Mouse (Mus musculus) myocyte (in vitro differentiated cells): ENCODE measurements at regions not wholly inside any gene's neighbourhood (a gene's known extent, or its start where the extent isn't known, plus 50 kb on each side); places are given as distances from the start of the nearest gene placed in this dataset.
A peak's percentile ranks its signal among the peaks of the same experiment; 100 is the strongest.

Experiments
- E2F4 ChIP-seq: IDR thresholded peaks from one replicate; pipeline ENCODE4 v1.6.1; 2011; ENCODE audit warnings: mild to moderate bottlenecking, control low read depth, moderate library complexity; ENCODE audit not compliant: insufficient read depth
- MAX ChIP-seq: IDR thresholded peaks from one replicate; pipeline ENCODE4 v1.6.1; 2011; ENCODE audit warnings: low read depth, mild to moderate bottlenecking, control low read depth
- POLR2A ChIP-seq: IDR thresholded peaks from one replicate; pipeline ENCODE4 v1.6.1; 2011; ENCODE audit warnings: low read depth, mild to moderate bottlenecking, control low read depth, moderate library complexity; ENCODE audit not compliant: insufficient read length
- REST ChIP-seq: IDR thresholded peaks from one replicate; pipeline ENCODE4 v1.6.1; 2011; ENCODE audit warnings: mild to moderate bottlenecking, control low read depth, moderate library complexity; ENCODE audit not compliant: insufficient read depth, insufficient read length
- USF1 ChIP-seq: IDR thresholded peaks from one replicate; pipeline ENCODE4 v1.6.1; 2011; ENCODE audit warnings: low read depth, mild to moderate bottlenecking, control low read depth, moderate library complexity

DNA sequence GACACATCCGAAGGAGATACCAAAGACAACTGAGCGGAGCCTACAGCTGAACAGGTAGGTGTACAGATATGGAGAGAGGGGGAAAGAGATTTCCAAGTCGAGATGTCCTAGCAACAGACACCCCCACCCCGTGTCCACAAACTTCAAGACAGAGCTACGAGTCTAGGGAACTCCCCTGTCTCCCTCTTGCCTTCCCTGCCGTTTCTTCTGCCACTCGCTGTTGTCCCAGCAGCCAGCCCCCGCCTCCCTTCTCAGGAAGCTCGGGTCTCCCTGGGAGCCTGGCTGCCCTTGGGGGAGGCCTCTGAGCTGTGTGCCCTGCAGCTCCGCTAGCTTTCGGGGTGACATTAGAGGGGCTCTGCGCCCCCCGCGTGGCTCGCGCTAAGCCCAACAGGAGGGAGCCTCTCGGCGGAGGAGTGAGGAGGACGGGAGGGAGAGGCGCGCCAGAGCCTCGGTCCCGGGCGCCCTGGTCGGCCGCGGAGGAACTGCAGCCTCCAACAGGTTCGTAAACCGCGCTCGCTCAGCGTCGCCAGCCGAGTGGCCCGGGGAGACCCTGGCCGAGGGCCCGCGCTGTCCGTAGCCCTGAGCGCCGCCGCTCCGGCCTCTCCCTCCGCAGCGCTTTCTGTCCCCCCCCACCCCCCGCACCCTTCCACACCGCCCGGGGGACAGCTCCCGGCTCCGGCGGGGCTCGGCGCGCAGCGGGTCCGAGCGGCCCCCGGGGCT is 68.6 kb upstream of the Cplx2 start:
- no peak for TF ChIP-seq REST
- TF ChIP-seq USF1 = no peak
- peak; percentile 39 for TF ChIP-seq POLR2A
- TF ChIP-seq MAX = no peak
- no peak for TF ChIP-seq E2F4
